Mouse (Mus musculus): ENCODE results near the gene Efnb2. TPM values are rescaled to one million over a fixed set of nuclear protein-coding genes. Genes with fewer than 3 reads are reported as not detected.

Efnb2 gene
- polyA plus RNA-seq, 1 experiment, result 89.3 TPM

DNA sequence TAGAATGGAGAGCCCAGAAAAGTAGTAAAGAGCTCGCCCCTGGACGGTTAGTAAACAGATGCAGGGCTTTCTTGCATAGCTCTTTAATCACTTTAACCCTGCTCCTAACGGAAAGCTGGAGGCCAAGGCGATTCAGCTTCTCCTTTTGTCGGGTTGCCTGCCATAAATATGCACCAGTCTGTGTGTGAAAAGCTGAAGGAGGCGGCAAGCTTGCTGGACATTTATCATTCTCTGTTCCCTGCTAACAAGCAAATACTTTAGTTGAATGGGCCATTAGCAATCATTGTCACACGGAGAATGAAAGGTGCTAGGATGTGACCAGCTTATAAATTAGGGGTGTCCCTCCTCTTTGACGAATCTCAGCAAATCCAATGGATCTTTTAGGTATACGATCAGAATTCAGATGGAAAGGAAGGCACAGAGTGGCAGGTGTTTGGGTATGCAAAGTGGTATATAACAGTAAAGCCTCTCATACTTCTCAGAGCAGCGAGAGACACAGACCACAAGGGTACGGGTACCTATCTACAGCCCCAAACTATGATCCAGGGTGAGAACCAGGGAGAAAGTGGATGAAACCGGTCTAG, 7.0 kb downstream of the Efnb2 start:
- TF ChIP-seq CTCF (IDR thresholded peaks at IDR 0.05; ENCODE audit: borderline replicate concordance, extremely low read depth, insufficient read depth, insufficient read length) (no peak), POLR2A (IDR thresholded peaks at IDR 0.05; ENCODE audit: borderline replicate concordance, extremely low read depth, insufficient read depth, insufficient read length, poor library complexity, severe bottlenecking) (no peak)
- DNase-seq (ENCODE audit: low read depth), result peak; percentile 91

DNA sequence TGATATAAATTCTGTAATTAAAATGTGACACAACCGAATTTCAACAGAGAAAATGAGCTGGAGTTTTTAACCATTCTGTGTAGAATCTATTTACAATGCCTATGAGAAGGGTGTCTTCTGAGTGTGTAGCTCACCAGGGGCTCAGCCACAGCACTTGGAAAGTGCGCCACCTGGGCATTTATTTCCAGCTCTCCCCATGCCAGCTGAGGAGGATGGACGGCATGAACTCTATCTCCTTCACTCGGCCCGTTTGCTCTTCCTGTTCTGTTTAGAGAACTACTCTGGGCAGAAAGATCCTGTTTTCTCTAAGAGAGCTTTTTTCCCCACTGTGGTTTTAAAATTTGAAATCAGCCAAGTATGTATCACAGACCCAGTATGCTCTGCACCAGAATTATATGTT, 7.7 kb downstream of the Efnb2 start:
- TF ChIP-seq POLR2A (IDR thresholded peaks at IDR 0.05; ENCODE audit: borderline replicate concordance, extremely low read depth, insufficient read depth, insufficient read length, poor library complexity, severe bottlenecking), result no peak
- TF ChIP-seq CTCF (IDR thresholded peaks at IDR 0.05; ENCODE audit: borderline replicate concordance, extremely low read depth, insufficient read depth, insufficient read length), result 0 out of 2 replicates have a peak, but pooled peaks have one; percentile 2
- peak; percentile 47 for DNase-seq (ENCODE audit: low read depth)

DNA sequence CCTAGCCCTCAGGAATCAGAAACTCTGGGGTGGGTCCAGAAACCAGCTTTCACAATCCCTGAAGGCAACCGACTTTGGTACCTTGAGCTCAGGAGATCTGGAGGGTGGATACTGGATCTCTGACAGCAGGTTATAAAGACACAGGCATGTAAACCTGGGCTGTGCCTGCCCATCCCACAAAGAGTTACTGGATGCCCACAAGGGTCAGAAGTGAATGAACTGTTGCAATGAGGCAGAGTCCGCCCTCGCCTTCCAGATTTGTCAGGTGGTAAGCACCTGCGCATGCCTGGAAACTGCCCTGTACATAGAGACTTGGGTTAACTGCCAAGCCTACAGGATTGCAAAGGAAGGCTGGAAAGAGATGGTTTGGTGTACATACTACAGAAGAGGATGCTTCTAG, 8.7 kb downstream of the Efnb2 start:
- no peak for DNase-seq (ENCODE audit: low read depth)
- TF ChIP-seq CTCF (IDR thresholded peaks at IDR 0.05; ENCODE audit: borderline replicate concordance, extremely low read depth, insufficient read depth, insufficient read length), result no peak
- no peak for TF ChIP-seq POLR2A (IDR thresholded peaks at IDR 0.05; ENCODE audit: borderline replicate concordance, extremely low read depth, insufficient read depth, insufficient read length, poor library complexity, severe bottlenecking)

DNA sequence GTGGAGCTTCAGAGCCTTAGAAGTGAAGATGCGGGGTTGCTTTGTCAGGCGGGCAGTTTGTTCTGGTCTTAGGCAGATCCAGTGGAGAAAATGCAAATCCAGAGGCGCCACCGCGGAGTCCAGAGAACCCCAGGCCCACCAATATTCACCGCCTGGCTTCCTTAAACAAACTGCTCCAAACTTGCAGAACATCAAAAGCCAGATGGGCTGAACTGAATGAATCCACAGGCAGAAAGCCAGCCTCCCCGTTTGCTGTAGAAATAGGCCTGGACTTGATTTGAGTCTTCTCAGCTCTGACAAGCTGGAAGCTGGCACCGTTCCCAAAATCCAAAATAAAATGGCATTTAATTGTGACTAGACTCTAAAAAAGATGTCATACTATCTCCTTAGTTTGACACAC, 11.1 kb downstream of the Efnb2 start:
- peak; percentile 94 for DNase-seq (ENCODE audit: low read depth)
- no peak for TF ChIP-seq POLR2A (IDR thresholded peaks at IDR 0.05; ENCODE audit: borderline replicate concordance, extremely low read depth, insufficient read depth, insufficient read length, poor library complexity, severe bottlenecking)
- TF ChIP-seq CTCF (IDR thresholded peaks at IDR 0.05; ENCODE audit: borderline replicate concordance, extremely low read depth, insufficient read depth, insufficient read length), result no peak

DNA sequence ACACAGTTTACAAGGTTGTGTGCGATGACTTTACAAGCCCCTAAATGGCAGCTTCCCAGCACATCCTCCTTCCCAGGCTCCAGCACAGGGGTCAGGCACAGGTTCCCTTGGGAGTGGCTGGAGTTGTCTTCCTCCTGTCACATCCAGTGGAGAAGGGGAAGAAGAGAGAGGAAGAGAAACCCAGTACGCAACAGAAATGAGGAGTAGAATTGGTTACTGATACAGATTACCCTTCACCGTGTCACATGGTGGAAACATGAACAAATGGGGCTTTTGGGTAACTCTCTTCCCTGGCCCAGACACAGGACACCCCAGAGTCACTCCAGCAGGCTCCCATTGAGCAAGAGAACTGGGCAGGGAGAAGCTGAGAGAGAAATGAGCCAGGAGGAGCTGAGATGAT, 11.5 kb downstream of the Efnb2 start:
- no peak for TF ChIP-seq CTCF (IDR thresholded peaks at IDR 0.05; ENCODE audit: borderline replicate concordance, extremely low read depth, insufficient read depth, insufficient read length)
- TF ChIP-seq POLR2A (IDR thresholded peaks at IDR 0.05; ENCODE audit: borderline replicate concordance, extremely low read depth, insufficient read depth, insufficient read length, poor library complexity, severe bottlenecking), result no peak
- no peak for DNase-seq (ENCODE audit: low read depth)

DNA sequence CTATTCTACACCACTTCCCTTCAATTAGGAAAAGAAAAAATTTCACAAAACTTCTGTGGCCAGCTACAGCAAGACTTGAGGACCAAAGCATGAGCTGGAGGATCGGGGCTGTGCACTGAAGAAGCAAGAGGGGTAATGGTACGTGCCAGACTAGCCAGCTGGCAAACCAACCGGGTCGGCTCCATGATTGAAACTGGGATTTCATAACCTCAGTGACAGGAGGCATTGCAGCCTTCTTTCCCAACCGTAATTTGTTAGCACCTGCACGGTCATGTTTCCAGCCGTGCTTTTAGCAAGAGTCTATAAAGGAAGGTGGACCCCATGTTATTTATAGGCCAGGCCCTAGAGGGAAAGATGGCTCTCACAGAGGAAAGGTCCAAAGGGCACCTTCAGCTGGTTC, 12.4 kb downstream of the Efnb2 start:
- TF ChIP-seq CTCF (IDR thresholded peaks at IDR 0.05; ENCODE audit: borderline replicate concordance, extremely low read depth, insufficient read depth, insufficient read length) (no peak), POLR2A (IDR thresholded peaks at IDR 0.05; ENCODE audit: borderline replicate concordance, extremely low read depth, insufficient read depth, insufficient read length, poor library complexity, severe bottlenecking) (no peak)

DNA sequence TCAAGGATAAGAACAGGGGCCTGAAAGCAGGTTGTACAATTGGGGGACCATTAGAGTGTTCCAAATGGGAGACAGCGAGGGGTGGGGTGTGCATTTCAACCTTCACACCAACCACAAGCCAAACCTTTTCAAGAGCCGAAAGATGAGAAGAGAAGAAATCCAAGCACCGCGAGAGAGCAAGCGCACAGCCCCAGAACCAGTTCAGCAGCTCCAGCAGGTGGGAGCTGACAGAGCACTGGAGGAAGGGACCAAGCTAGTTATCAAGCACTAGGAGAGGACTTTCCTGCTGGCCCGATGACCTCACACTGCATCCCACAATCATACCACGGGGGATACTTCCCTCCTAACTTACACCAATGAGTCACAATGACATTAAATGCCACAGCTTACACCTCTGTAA, 13.2 kb downstream of the Efnb2 start:
- DNase-seq (ENCODE audit: low read depth), result no peak
- TF ChIP-seq POLR2A (IDR thresholded peaks at IDR 0.05; ENCODE audit: borderline replicate concordance, extremely low read depth, insufficient read depth, insufficient read length, poor library complexity, severe bottlenecking), result no peak
- no peak for TF ChIP-seq CTCF (IDR thresholded peaks at IDR 0.05; ENCODE audit: borderline replicate concordance, extremely low read depth, insufficient read depth, insufficient read length)

More for the DNA sequence above, 12.4 kb downstream of the Efnb2 start:
- peak; percentile 66 for DNase-seq (ENCODE audit: low read depth)

DNA sequence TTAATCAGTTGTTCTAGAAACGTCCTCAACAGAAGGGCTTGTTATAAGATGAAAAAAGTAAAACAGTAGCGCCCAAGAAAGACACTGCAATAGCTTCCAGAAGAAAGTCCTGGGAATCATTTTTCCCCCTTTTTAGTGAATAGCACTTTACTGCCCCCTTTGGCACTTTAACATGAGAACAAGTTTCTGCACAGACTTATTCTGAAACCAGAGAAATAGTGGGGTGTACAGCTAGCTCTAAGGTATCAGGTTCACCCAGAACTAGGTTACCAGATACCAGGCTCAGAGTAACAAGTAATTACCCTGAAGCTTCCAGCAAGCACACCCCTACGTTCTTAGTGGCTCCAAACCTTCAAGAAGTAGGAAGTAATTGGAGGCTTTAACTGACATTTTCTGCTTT, 13.7 kb downstream of the Efnb2 start:
- TF ChIP-seq POLR2A (IDR thresholded peaks at IDR 0.05; ENCODE audit: borderline replicate concordance, extremely low read depth, insufficient read depth, insufficient read length, poor library complexity, severe bottlenecking), result no peak
- TF ChIP-seq CTCF (IDR thresholded peaks at IDR 0.05; ENCODE audit: borderline replicate concordance, extremely low read depth, insufficient read depth, insufficient read length), result no peak
- peak; percentile 68 for DNase-seq (ENCODE audit: low read depth)

DNA sequence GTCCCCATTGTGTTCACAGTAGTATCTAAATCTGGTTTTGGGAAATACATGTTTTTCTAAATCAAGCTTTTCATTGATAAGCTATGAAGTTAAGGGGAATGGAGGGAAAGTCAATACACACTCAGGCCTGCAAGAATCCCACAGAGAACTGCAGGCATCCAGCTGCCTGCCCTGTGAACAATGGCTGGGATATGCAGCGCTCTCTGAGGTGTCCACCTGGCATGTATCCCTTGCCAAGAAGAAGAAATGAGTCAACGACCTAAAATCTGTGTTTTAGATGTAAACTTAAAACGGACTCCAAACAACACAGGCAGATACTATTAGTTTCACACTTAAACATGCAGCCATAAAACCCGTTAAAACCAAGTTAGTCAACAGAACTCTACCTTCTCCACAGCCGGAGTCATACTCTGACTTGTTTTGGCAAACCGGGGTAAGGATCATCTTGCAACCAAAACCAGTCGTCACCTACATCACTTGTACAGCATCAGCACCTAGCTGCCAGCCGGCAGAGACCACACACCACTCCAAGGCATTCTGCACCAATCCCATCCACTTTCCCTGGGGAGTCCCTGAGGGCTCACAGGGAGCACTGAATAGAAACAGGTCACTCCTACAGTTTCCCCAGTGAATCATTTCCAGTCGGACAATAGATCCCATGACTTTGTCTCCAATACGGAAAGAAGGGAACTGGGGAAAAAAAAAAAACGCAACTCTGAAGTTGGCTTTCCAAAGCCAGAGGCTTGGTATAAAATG, 16.7 kb downstream of the Efnb2 start:
- no peak for DNase-seq (ENCODE audit: low read depth)
- TF ChIP-seq CTCF (IDR thresholded peaks at IDR 0.05; ENCODE audit: borderline replicate concordance, extremely low read depth, insufficient read depth, insufficient read length) (no peak), POLR2A (IDR thresholded peaks at IDR 0.05; ENCODE audit: borderline replicate concordance, extremely low read depth, insufficient read depth, insufficient read length, poor library complexity, severe bottlenecking) (no peak)

DNA sequence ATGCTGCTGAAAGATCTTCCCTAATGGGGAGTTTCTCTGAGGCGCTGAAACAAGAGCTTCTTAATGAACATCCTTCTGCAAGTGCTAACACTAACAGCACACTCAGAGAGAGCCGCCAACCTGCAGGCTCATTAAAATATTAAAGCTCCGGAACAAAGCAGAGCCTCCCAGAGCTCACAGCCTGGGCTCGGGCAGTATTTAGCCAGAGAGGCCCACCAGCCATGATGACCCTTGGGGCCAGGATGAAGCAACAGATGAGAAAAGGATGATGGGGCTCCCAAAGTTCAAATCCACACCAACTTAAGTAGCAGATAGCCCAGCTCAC, 20.8 kb downstream of the Efnb2 start:
- TF ChIP-seq POLR2A (IDR thresholded peaks at IDR 0.05; ENCODE audit: borderline replicate concordance, extremely low read depth, insufficient read depth, insufficient read length, poor library complexity, severe bottlenecking) (no peak), CTCF (IDR thresholded peaks at IDR 0.05; ENCODE audit: borderline replicate concordance, extremely low read depth, insufficient read depth, insufficient read length) (no peak)
- DNase-seq (ENCODE audit: low read depth), result peak; percentile 88

DNA sequence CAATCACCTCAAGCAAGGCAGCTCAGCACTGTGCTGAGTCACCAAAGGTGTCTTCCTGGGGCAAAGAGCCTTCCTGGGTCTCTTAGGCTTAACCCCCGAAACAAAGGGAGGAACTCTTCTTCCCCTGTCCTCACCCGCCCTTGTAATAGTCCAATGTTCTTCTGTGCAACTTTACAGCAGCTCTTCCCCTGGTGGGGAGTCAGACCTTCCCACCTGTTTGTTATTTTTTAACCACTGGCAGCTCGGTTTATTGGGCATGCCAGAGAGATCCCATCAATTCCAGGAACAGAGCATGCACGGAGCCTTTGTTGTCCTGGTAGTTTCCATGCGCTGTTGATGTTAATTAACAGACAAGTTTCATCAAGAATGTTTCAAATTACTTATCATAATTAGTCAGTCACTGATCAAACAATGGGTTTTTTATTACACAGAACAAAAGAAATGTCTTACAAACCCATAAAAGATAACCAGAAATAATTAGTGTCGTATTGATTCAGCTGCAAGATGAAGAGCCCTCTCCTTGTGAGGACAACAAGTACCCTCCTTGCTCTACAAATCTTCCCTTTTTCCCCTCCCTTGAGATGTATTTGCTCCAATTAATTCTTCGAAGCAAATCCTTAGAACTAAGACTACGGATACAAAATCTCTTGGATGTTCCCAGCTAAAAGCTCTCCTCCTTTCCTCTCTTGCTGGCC, 21.3 kb downstream of the Efnb2 start:
- TF ChIP-seq CTCF (IDR thresholded peaks at IDR 0.05; ENCODE audit: borderline replicate concordance, extremely low read depth, insufficient read depth, insufficient read length) (no peak), POLR2A (IDR thresholded peaks at IDR 0.05; ENCODE audit: borderline replicate concordance, extremely low read depth, insufficient read depth, insufficient read length, poor library complexity, severe bottlenecking) (no peak)
- DNase-seq (ENCODE audit: low read depth), result peak; percentile 60

Data from brain, embryonic 14.5 days (tissue).